ENCODE assay signal across 8 mouse cellular contexts in the genomic region with DNA sequence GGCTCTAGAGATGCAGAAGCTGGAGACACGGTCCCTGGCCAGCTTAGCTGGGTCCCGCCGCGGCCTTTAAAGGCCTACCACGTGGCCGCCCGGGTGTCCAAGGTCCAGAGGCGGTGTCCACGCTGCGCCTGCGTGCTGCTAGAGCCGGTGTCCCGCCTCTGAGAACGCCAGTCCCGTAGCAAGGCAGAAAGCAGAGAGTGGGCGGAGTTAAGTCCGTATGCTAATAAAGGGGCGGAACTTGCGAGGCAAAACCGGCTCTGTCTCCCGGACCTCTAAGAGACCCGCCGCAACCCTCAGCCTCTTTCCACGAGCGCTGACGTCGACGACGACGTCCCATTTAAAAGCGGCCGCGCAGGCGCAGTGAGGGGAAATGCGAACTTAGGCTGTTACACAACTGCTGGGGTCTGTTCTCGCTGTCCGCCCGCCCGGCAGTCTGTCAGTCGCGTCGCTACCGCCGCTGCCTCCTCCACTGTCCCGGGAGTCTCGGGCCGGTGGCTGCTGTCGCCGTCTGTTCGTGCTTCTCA. TPM values are rescaled to one million over a fixed set of nuclear protein-coding genes. Genes with fewer than 3 reads are reported as not detected.
DNase-seq lines count a peak whose midpoint lies in the region; ATAC-seq and TF ChIP-seq lines count a peak whose summit lies in the region.

A gene (plus strand): TSS at position 275 of the 524 bp plus-strand sequence.

- no peaks in the 10 kb centered on the region for H3K36me3 ChIP-seq in CH12.LX (replicated peaks in 1 of 2; ENCODE audit: control insufficient read depth in 1 of 2, insufficient read depth in 1 of 2, low read length in 1 of 2)
- H3K36me3 ChIP-seq in forebrain, embryonic 11.5 days (ENCODE audit: control insufficient read depth, insufficient read depth, low read length), result no peaks in the 10 kb centered on the region; the same call in 1 of the 2 replicates
- no peaks in the 10 kb centered on the region for H3K36me3 ChIP-seq in heart, embryonic 16.5 days (ENCODE audit: control insufficient read depth, insufficient read depth)
- H3K36me3 ChIP-seq in liver, embryonic 15.5 days (replicated peaks), result peaks cover 5% of the 10 kb centered on the region
- no peaks in the 10 kb centered on the region for H3K36me3 ChIP-seq in neural tube, embryonic 12.5 days

- H3K27me3 ChIP-seq in CH12.LX (replicated peaks), result no peaks in the 10 kb centered on the region
- no peaks in the 10 kb centered on the region for H3K27me3 ChIP-seq in forebrain, embryonic 11.5 days (ENCODE audit: control insufficient read depth, insufficient read depth, low read length)
- no peaks in the 10 kb centered on the region for H3K27me3 ChIP-seq in heart, embryonic 16.5 days (ENCODE audit: control insufficient read depth, insufficient read depth, low read length)
- no peaks in the 10 kb centered on the region for H3K27me3 ChIP-seq in liver, embryonic 15.5 days
- no peaks in the 10 kb centered on the region for H3K27me3 ChIP-seq in neural tube, embryonic 12.5 days (replicated peaks)

- H3K4me1 ChIP-seq in CH12.LX (ENCODE audit: control insufficient read depth in 1 of 2, insufficient read depth in 2 of 2), result peaks cover 0 to 13% of the 10 kb centered on the region in 2 experiments; a peak in 1 of 4 replicates
- peaks cover 6% of the 10 kb centered on the region; the same call in 1 of the 2 replicates for H3K4me1 ChIP-seq in forebrain, embryonic 11.5 days (replicated peaks; ENCODE audit: control insufficient read depth, insufficient read depth, low read length)
- H3K4me1 ChIP-seq in heart, embryonic 16.5 days (ENCODE audit: control insufficient read depth, insufficient read depth, low read length), result peaks cover 21% of the 10 kb centered on the region
- H3K4me1 ChIP-seq in liver, embryonic 15.5 days (replicated peaks), result peaks cover 26% of the 10 kb centered on the region
- peaks cover 18% of the 10 kb centered on the region for H3K4me1 ChIP-seq in neural tube, embryonic 12.5 days

- under 1% methylated on average over 50 of the region's 50 CpGs for WGBS in forebrain, embryonic 11.5 days
- WGBS in heart, embryonic 16.5 days, result under 1% methylated on average over 50 of the region's 50 CpGs
- under 1% methylated on average over 50 of the region's 50 CpGs for WGBS in liver, embryonic 15.5 days (ENCODE audit: insufficient replicate concordance)
- under 1% methylated on average over 50 of the region's 50 CpGs for WGBS in neural tube, embryonic 12.5 days

- no peaks in the 10 kb centered on the region for H3K9me3 ChIP-seq in CH12.LX (replicated peaks; ENCODE audit: low read length)
- H3K9me3 ChIP-seq in forebrain, embryonic 11.5 days (ENCODE audit: control insufficient read depth, low read length), result no peaks in the 10 kb centered on the region
- no peaks in the 10 kb centered on the region for H3K9me3 ChIP-seq in heart, embryonic 16.5 days (replicated peaks; ENCODE audit: control insufficient read depth, low read length)
- no peaks in the 10 kb centered on the region for H3K9me3 ChIP-seq in liver, embryonic 15.5 days (replicated peaks)
- no peaks in the 10 kb centered on the region for H3K9me3 ChIP-seq in neural tube, embryonic 12.5 days

- in situ Hi-C loops in CH12.LX (cut with MboI; ENCODE audit: low pct_ligation_motif_present, low pct_unique_long_range_greater_than_20kb, low sequenced_read_pairs), result no loop called here

- TF ChIP-seq CTCF in CH12.LX (conservative IDR thresholded peaks at IDR 0.05 in 1 of 2, IDR thresholded peaks at IDR 0.05 in 1 of 2; ENCODE audit: low read depth in 2 of 2, low read length in 2 of 2), result no peak

- H3K4me2 ChIP-seq in CH12.LX (ENCODE audit: insufficient read depth, low read depth, poor library complexity, severe bottlenecking), result 0 out of 2 replicates have a peak within 1 kb of the TSS, but pooled peaks have one; percentile 24
- peak within 1 kb of the TSS; percentile 62 for H3K4me2 ChIP-seq in forebrain, embryonic 11.5 days (ENCODE audit: low read depth, low read length, severe bottlenecking)
- peak within 1 kb of the TSS; percentile 67 for H3K4me2 ChIP-seq in heart, embryonic 16.5 days (ENCODE audit: low read depth, low read length)
- H3K4me2 ChIP-seq in liver, embryonic 15.5 days, result peak within 1 kb of the TSS; percentile 67
- peak within 1 kb of the TSS; percentile 81 for H3K4me2 ChIP-seq in neural tube, embryonic 12.5 days (replicated peaks)

- peaks cover 32% of the 10 kb centered on the region for H3K79me2 ChIP-seq in CH12.LX (replicated peaks; ENCODE audit: control insufficient read depth, extremely low read depth, insufficient read depth, poor library complexity, severe bottlenecking)

- H3K9ac ChIP-seq in CH12.LX (ENCODE audit: insufficient read depth, low read depth), result peak within 1 kb of the TSS; percentile 92
- peak within 1 kb of the TSS; percentile 100 for H3K9ac ChIP-seq in forebrain, embryonic 11.5 days (ENCODE audit: low read length)
- H3K9ac ChIP-seq in heart, embryonic 16.5 days (ENCODE audit: low read length), result peak within 1 kb of the TSS; percentile 100
- H3K9ac ChIP-seq in liver, embryonic 15.5 days, result peak within 1 kb of the TSS; percentile 100
- peak within 1 kb of the TSS; percentile 99 for H3K9ac ChIP-seq in neural tube, embryonic 12.5 days

- dilution Hi-C loops in CH12.LX (cut with MboI; ENCODE audit: extremely low pct_ligation_motif_present, extremely low pct_unique_long_range_greater_than_20kb, low sequenced_read_pairs), result no loop called here

- peak; percentile 99 for DNase-seq in CH12.LX (ENCODE audit: extremely low read depth)
- peak; percentile 99 for DNase-seq in c-Kit-positive CD71-positive TER-119-negative erythroid progenitor cells, embryonic 14.5 days (ENCODE audit: low read depth)
- peak; percentile 99 for DNase-seq in forebrain, embryonic 11.5 days (ENCODE audit: low spot score)
- DNase-seq in kidney, postnatal 36 days, result peak; percentile 99 to 100
- DNase-seq in telencephalon, adult 2 months (ENCODE audit: low read depth, low spot score), result peak; percentile 99

- no peak for TF ChIP-seq RAD21 in CH12.LX (IDR thresholded peaks at IDR 0.05; ENCODE audit: low read depth, low read length)

- TF ChIP-seq EP300 in CH12.LX (IDR thresholded peaks at IDR 0.05; ENCODE audit: low read length), result no peak

- peak; percentile 98 for ATAC-seq in forebrain, embryonic 11.5 days (replicated peaks; ENCODE audit: low FRiP score)
- ATAC-seq in heart, embryonic 16.5 days (replicated peaks; ENCODE audit: extremely low read depth, insufficient read depth, low FRiP score), result peak; percentile 97
- peak; percentile 95 for ATAC-seq in liver, embryonic 15.5 days (ENCODE audit: insufficient read depth)
- ATAC-seq in neural tube, embryonic 12.5 days (ENCODE audit: low FRiP score, low read depth), result peak; percentile 98

- peak within 1 kb of the TSS; percentile 85 to 96 (median 92) for H3K4me3 ChIP-seq in CH12.LX (replicated peaks in 1 of 3; ENCODE audit: low read depth in 2 of 3, low read length in 2 of 3, poor library complexity in 1 of 3)
- H3K4me3 ChIP-seq in forebrain, embryonic 11.5 days (ENCODE audit: low read depth, low read length), result peak within 1 kb of the TSS; percentile 99
- peak within 1 kb of the TSS; percentile 98 for H3K4me3 ChIP-seq in heart, embryonic 16.5 days (ENCODE audit: low read length)
- peak within 1 kb of the TSS; percentile 100 for H3K4me3 ChIP-seq in liver, embryonic 15.5 days (replicated peaks)
- peak within 1 kb of the TSS; percentile 100 for H3K4me3 ChIP-seq in neural tube, embryonic 12.5 days

- H3K27ac ChIP-seq in CH12.LX (ENCODE audit: insufficient read depth, low read depth), result peak within 1 kb of the TSS; percentile 88
- peak within 1 kb of the TSS; percentile 95 for H3K27ac ChIP-seq in forebrain, embryonic 11.5 days (ENCODE audit: low read depth, low read length)
- H3K27ac ChIP-seq in heart, embryonic 16.5 days (ENCODE audit: low read length), result peak within 1 kb of the TSS; percentile 99
- peak within 1 kb of the TSS; percentile 97 for H3K27ac ChIP-seq in liver, embryonic 15.5 days (replicated peaks)
- peak within 1 kb of the TSS; percentile 92 for H3K27ac ChIP-seq in neural tube, embryonic 12.5 days

- peak; percentile 97 for TF ChIP-seq POLR2A in CH12.LX (IDR thresholded peaks at IDR 0.05; ENCODE audit: low read depth, low read length)

TF ChIP-seq in CH12.LX, 34 proteins besides CTCF, POLR2A, EP300 and RAD21 (continues in another document):
- TF ChIP-seq JUND (conservative IDR thresholded peaks at IDR 0.05; ENCODE audit: low read depth, low read length) (no peak), KAT2A (IDR thresholded peaks at IDR 0.05; ENCODE audit: insufficient replicate concordance, low read length) (no peak), MEF2A (IDR thresholded peaks at IDR 0.05; ENCODE audit: borderline replicate concordance, low read depth, low read length) (no peak), USF2 (conservative IDR thresholded peaks at IDR 0.05; ENCODE audit: low read depth, low read length) (peak; percentile 20; the same call in 1 of the 2 replicates), ZMIZ1 (IDR thresholded peaks at IDR 0.05; ENCODE audit: low read depth, low read length) (peak; percentile 95), ZNF384 (IDR thresholded peaks at IDR 0.05; ENCODE audit: low read depth, low read length) (no peak), CHD2 (IDR thresholded peaks at IDR 0.05; ENCODE audit: low read length) (no peak), NRF1 (IDR thresholded peaks at IDR 0.05; ENCODE audit: low read depth, low read length) (peak; percentile 93), SIN3A (IDR thresholded peaks at IDR 0.05; ENCODE audit: low read length) (peak; percentile 65; the same call in 1 of the 2 replicates), MAFK (IDR thresholded peaks at IDR 0.05; ENCODE audit: insufficient replicate concordance, low read length) (no peak), MAZ (IDR thresholded peaks at IDR 0.05; ENCODE audit: low read depth, low read length) (no peak), JUN (IDR thresholded peaks at IDR 0.05; ENCODE audit: insufficient read depth, low read depth, low read length) (no peak), ZKSCAN1 (IDR thresholded peaks at IDR 0.05; ENCODE audit: borderline replicate concordance, low read depth, low read length) (no peak), CHD1 (IDR thresholded peaks at IDR 0.05; ENCODE audit: low read depth, low read length) (no peak), MYC (IDR thresholded peaks at IDR 0.05; ENCODE audit: low read depth, low read length) (peak; percentile 95), BHLHE40 (IDR thresholded peaks at IDR 0.05; ENCODE audit: low read depth, low read length) (no peak), NELFE (IDR thresholded peaks at IDR 0.05; ENCODE audit: low read depth, low read length) (peak; percentile 91)

RNA-seq across cellular contexts. Expression of the gene that starts here (rescaled TPM):
- total RNA-seq in CH12.LX (2012; rRNA removed) (91.3 and 150 TPM in 2 replicates), CH12.LX (2014; rRNA removed) (89.8 and 91.4 TPM in 2 replicates)
- 299 and 312 TPM in 2 replicates for polyA plus RNA-seq in CH12.LX (2012; ENCODE audit: insufficient read length, low read depth)
- polyA plus RNA-seq in forebrain, embryonic 11.5 days (2014; fragmentation: Nextera tagmentation; extraction: Ambion mirVana), result 118 and 140 TPM in 2 replicates
- polyA plus RNA-seq in heart, embryonic 16.5 days (2015; fragmentation: Nextera tagmentation; extraction: Ambion mirVana), result 44.3 and 48.7 TPM in 2 replicates
- polyA plus RNA-seq in liver, embryonic 15.5 days (2015; fragmentation: Nextera tagmentation; extraction: Ambion mirVana), result 55.3 and 56.7 TPM in 2 replicates
- polyA plus RNA-seq in neural tube, embryonic 12.5 days (2016; fragmentation: Nextera tagmentation; extraction: Ambion mirVana), result 106 and 118 TPM in 2 replicates

Comparison
In these comparisons a context has a peak if more than half of its experiments do, and no peak if none do; other contexts are left out.
1. Peak in every context shown above with its lines: DNase-seq, ATAC-seq, H3K4me3 ChIP-seq and H3K27ac ChIP-seq.
2. H3K4me2 ChIP-seq: peak in every context shown above with its lines; median percentile 81 in neural tube, embryonic 12.5 days; 67 in heart, embryonic 16.5 days; 67 in liver, embryonic 15.5 days; 62 in forebrain, embryonic 11.5 days; 24 in CH12.LX.